Mouse (Mus musculus): ENCODE measurements around the gene Cfap298. TPM values are rescaled to one million over a fixed set of nuclear protein-coding genes. Genes with fewer than 3 reads are reported as not detected.

Cfap298 gene
- total and polyA plus RNA-seq, 2 experiments from 2014 or later, result 28.6 to 73.4 TPM

- no peaks in the 10 kb centered on the region for H3K36me3 ChIP-seq (ENCODE audit: insufficient read depth)
- H3K27ac ChIP-seq (ENCODE audit: low read depth, low read length), result no peak overlapping the region
- no peak overlapping the region for H3K4me3 ChIP-seq (ENCODE audit: low read depth, low read length)
- no peak overlapping the region for H3K4me2 ChIP-seq (ENCODE audit: low read depth)
- 54% methylated on average over 2 of the region's 2 CpGs for WGBS
- no peak for DNase-seq
- H3K4me1 ChIP-seq (ENCODE audit: insufficient read depth), result peaks cover 2% of the 10 kb centered on the region
- no peak overlapping the region for H3K9ac ChIP-seq
- H3K27me3 ChIP-seq (ENCODE audit: insufficient read depth, low read length), result no peaks in the 10 kb centered on the region
- no peak for TF ChIP-seq CTCF (IDR thresholded peaks at IDR 0.05; ENCODE audit: low read depth)
- no peak for ATAC-seq
- H3K9me3 ChIP-seq (ENCODE audit: low read length), result no peaks in the 10 kb centered on the region
These were observed 49.6 kb downstream of the Cfap298 start for GRCm38 (mm10) chr16:90885351-90885750.

- Histone ChIP-seq H3K27ac (ENCODE audit: low read depth, low read length) (no peak overlapping the region), H3K4me3 (ENCODE audit: low read depth, low read length) (no peak overlapping the region), H3K36me3 (ENCODE audit: insufficient read depth) (no peaks in the 10 kb centered on the region), H3K9ac (no peak overlapping the region), H3K4me2 (ENCODE audit: low read depth) (no peak overlapping the region), H3K4me1 (ENCODE audit: insufficient read depth) (peaks cover 2% of the 10 kb centered on the region), H3K27me3 (ENCODE audit: insufficient read depth, low read length) (no peaks in the 10 kb centered on the region), H3K9me3 (ENCODE audit: low read length) (no peaks in the 10 kb centered on the region)
- 44% methylated on average over 8 of the region's 8 CpGs for WGBS
- no peak for TF ChIP-seq CTCF (IDR thresholded peaks at IDR 0.05; ENCODE audit: low read depth)
- ATAC-seq, result peak; percentile 25; the same call in 1 of the 2 replicates
- no peak for DNase-seq
These were observed 52.4 kb downstream of the Cfap298 start for GRCm38 (mm10) chr16:90882501-90882977.

GRCm38 (mm10) chr16:90878135-90878860, 56.6 kb downstream of the Cfap298 start:
- Histone ChIP-seq H3K27me3 (ENCODE audit: insufficient read depth, low read length) (no peaks in the 10 kb centered on the region), H3K36me3 (ENCODE audit: insufficient read depth) (no peaks in the 10 kb centered on the region), H3K4me3 (ENCODE audit: low read depth, low read length) (no peak overlapping the region), H3K27ac (ENCODE audit: low read depth, low read length) (no peak overlapping the region), H3K4me2 (ENCODE audit: low read depth) (no peak overlapping the region), H3K4me1 (ENCODE audit: insufficient read depth) (peaks cover 2% of the 10 kb centered on the region), H3K9me3 (ENCODE audit: low read length) (no peaks in the 10 kb centered on the region), H3K9ac (no peak overlapping the region)
- ATAC-seq (no peak), DNase-seq (no peak)
- no peak for TF ChIP-seq CTCF (IDR thresholded peaks at IDR 0.05; ENCODE audit: low read depth)
- 88% methylated on average over 3 of the region's 3 CpGs for WGBS

Small RNAs within 50 kb of the gene (microRNA-seq; reads per million reads assigned to microRNA genes)
- 0 reads per million in 2 experiments for gene Gm22933

Other genes starting within 250 kb of the Cfap298 start
- 24.1 and 27.0 TPM in 2 replicates for gene Mis18a, start 207.7 kb downstream of the Cfap298 start, total RNA-seq (2014; rRNA removed)
- 29.8 and 33.6 TPM in 2 replicates for gene Mis18a, start 207.7 kb downstream of the Cfap298 start, polyA plus RNA-seq (2015; fragmentation: Nextera tagmentation; extraction: Ambion mirVana)
- 1.00 and 1.1 TPM in 2 replicates for gene Mrap, start 196.9 kb downstream of the Cfap298 start, total RNA-seq (2014; rRNA removed)
- 0.65 and 0.77 TPM in 2 replicates for gene Mrap, start 196.9 kb downstream of the Cfap298 start, polyA plus RNA-seq (2015; fragmentation: Nextera tagmentation; extraction: Ambion mirVana)
- gene Urb1, start 124.7 kb downstream of the Cfap298 start, total RNA-seq (2014; rRNA removed), result 12.7 and 19.0 TPM in 2 replicates
- 4.6 and 5.4 TPM in 2 replicates for gene Urb1, start 124.7 kb downstream of the Cfap298 start, polyA plus RNA-seq (2015; fragmentation: Nextera tagmentation; extraction: Ambion mirVana)
- 4.0 TPM in 2 replicates for gene Eva1c, start 108.4 kb downstream of the Cfap298 start, total RNA-seq (2014; rRNA removed)
- 3.4 TPM in 2 replicates for gene Eva1c, start 108.4 kb downstream of the Cfap298 start, polyA plus RNA-seq (2015; fragmentation: Nextera tagmentation; extraction: Ambion mirVana)
- 48.2 and 62.5 TPM in 2 replicates for gene Synj1, start 76.2 kb upstream of the Cfap298 start, total RNA-seq (2014; rRNA removed)
- 24.8 and 38.0 TPM in 2 replicates for gene Synj1, start 76.2 kb upstream of the Cfap298 start, polyA plus RNA-seq (2015; fragmentation: Nextera tagmentation; extraction: Ambion mirVana)
- 80.0 and 88.6 TPM in 2 replicates for gene Paxbp1, start 109.4 kb upstream of the Cfap298 start, total RNA-seq (2014; rRNA removed)
- 10.3 and 19.5 TPM in 2 replicates for gene Paxbp1, start 109.4 kb upstream of the Cfap298 start, polyA plus RNA-seq (2015; fragmentation: Nextera tagmentation; extraction: Ambion mirVana)
- 1.2 and 1.4 TPM in 2 replicates for gene 4932438H23Rik, start 160.0 kb upstream of the Cfap298 start, total RNA-seq (2014; rRNA removed)
- gene 4932438H23Rik, start 160.0 kb upstream of the Cfap298 start, polyA plus RNA-seq (2015; fragmentation: Nextera tagmentation; extraction: Ambion mirVana), result 0.43 and 0.81 TPM in 2 replicates

All from forebrain, postnatal 0 days (tissue).